Mouse (Mus musculus) left cerebral cortex, adult 8-10 months (tissue): ENCODE measurements around the gene Stat5a. TPM values are rescaled to one million over a fixed set of nuclear protein-coding genes. Genes with fewer than 3 reads are reported as not detected.

Source experiments
- DNase-seq, 2 experiments: peaks; one replicate each; pipeline ENCODE4 v3.0.0; 2022; ENCODE audit warnings: low spot score in 2 of 2
- total RNA-seq, 4 experiments: library from RNA; stranded (reverse); gene quantifications; 2 replicates each; pipeline ENCODE4 v1.2.4; 2022

Gene Stat5a
- total RNA-seq, 4 experiments from 2014 or later = 2.0 to 2.8 (median 2.1) TPM

DNA sequence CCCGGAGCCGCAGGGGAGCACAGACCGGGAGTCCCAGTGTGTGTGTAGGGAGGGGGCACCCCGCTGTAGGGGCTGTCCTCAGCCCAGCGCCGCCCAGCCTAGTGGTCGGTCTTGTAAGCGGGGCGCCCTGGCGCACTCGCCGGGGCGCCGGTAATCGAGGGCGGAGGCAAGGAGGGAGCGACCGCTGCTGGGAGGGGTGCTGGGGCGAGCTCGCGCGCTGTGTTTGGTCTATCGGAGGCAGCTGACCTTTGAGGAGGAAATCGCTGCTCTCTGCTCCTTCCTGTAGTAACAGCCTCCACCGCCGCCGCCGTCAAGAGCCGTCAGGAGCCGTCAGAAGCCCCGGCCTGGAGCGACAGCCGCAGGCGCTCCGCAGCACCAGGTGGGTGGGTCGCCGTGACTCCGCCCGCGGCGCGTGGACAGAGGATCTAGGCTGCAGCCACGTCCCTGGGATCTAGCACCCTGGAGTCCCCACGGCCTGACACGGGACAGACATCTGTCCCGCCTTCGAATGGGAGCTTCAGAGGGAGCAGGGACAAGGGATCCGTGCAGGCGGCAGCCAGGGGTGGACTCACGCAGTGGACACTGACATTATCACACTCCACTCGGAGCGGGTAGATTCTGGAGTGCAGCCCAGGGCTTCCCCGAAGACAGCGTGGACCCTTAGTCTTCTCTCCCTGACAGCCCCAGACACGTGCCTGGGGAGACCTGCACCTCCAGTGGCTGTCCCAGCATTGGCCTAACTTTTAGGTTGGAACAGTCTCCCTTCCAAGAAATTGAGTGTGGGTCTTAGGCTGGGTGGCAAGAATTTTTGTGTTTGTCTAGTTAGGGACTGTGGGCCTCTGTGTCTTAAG is 1.3 kb downstream of the Stat5a start:
- peak in 1 of 2 experiments; percentile 33 for DNase-seq

DNA sequence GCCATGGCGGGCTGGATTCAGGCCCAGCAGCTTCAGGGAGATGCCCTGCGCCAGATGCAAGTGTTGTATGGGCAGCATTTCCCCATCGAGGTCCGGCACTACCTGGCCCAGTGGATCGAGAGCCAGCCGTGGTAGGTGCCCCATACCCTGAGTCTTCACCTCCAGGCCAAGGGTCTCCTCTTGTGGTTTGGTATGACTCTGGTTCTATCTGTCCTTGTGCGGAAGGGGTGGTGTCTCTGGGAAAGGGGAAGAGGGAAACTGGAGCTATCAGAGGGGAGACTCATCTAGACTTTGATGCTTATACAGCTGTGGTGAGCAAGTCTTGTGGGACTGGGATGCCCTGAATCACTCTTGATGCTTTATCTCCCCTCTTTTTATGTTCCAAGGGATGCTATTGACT is 2.2 kb downstream of the Stat5a start:
- DNase-seq = no peak

DNA sequence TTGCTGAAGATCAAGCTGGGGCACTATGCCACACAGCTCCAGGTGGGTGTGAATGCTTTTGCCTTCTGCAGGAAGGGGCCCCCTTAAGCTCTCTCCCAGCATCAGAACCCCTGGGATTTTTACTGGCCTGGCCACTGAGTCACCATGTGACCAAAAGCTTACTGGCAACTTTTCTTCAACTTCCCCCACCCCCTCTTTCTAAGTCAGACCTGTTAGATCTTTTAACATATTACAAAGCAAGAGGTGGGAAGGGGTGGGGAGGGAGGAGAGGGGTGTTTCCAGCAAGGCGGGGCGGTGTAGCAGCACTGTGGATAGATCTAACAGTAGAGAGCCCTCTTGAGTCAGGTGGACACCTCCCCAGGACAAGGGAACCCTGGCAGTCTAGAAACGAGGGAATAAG is 2.7 kb downstream of the Stat5a start:
- DNase-seq = no peak

- DNase-seq = no peak
Observed at GRCm38 (mm10) chr11:100863141-100863540, 4.0 kb downstream of the Stat5a start.

GRCm38 (mm10) chr11:100865618-100866017 is 6.5 kb downstream of the Stat5a start:
- DNase-seq = no peak

- no peak for DNase-seq
Observed at GRCm38 (mm10) chr11:100870256-100870967, 11.3 kb downstream of the Stat5a start.

- DNase-seq = no peak
Observed at GRCm38 (mm10) chr11:100870968-100871350, 11.8 kb downstream of the Stat5a start.

- DNase-seq = no peak
Observed at GRCm38 (mm10) chr11:100875761-100876160, 16.6 kb downstream of the Stat5a start.

GRCm38 (mm10) chr11:100879321-100880078 is 20.3 kb downstream of the Stat5a start:
- DNase-seq = no peak

GRCm38 (mm10) chr11:100883640-100884039 is 24.5 kb downstream of the Stat5a start:
- DNase-seq = no peak

GRCm38 (mm10) chr11:100885472-100885871 is 26.3 kb downstream of the Stat5a start:
- no peak for DNase-seq

GRCm38 (mm10) chr11:100886188-100886740 is 27.1 kb downstream of the Stat5a start:
- DNase-seq = no peak

DNA sequence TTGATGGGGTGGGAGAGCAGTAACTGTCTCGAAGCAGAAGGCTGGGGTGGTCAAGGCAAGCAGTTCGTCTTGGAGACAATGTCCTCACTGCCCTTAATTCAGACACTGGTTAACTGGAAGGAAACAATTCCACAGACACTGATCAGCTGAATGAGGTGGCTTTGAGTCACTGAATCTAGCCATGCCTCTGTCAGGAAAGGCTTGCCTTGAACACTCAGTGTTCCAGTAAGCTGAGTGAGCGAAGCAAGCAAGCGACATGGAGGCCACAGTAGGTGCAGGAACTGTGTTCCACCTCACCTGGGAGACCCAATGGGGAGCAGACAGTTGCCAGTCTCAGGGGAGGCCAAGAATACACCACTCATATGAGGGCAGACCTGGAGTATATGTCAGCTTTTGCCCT is 28.1 kb downstream of the Stat5a start:
- DNase-seq = no peak

DNA sequence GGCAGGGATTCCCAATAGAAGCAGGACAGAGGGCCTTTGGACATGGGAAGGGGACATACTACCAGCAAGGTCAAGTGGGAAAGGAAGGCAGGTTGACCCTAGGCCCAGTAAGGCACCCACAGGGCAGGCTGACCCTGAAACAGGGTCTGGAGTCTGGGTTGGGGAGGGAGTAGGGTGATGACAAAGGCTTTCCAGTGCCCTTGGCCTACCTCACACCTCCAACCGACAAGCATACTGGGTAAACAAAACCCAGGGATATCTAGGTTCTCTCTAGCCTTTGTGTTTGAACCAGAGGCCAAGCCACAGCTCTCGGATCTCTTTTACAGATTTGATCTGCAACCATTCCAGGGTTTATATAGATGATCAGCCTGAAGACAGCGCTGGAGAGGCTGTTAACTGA is 28.6 kb downstream of the Stat5a start:
- no peak for DNase-seq

DNA sequence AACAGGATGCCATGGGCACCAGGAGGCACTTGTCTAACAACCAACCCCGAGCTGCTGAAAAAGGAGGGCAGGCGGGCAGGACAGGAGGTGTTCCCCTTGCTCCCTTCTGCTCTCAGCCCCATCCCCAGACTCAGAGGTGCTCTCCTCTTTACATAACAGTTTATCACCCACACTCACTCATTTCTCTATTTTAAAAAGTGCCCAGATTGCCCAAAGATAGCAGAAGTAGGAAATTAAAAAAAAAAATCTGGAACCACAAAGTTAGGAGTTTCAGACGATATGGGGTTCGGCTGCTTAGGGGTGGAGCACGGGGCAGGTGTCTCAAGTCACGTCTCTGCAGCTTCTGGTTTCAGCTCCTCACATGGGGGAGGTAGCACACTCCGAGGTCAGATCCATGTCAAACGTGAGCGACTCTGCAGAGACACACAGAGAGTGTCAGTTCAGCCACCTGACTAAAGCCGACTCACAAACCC is 29.2 kb downstream of the Stat5a start:
- DNase-seq = no peak

DNA sequence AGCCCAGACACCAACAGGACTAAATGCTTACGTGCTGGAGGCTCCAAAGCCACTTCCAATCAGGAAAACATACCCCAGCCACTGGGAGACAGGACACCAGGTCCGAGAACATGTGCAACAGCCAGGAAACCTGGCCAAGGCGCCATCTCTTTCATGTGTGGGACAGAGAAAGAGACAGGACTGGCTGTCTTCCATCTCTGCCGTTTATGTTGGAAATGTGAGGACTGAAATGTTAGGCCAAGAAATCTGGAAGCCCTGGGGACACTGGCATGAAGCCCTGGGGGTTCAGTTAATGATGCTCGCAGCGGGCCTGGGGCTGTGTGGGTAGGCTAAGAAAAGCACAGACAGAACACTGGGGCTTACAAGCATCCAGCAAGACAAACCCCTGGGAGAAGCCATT is 31.3 kb downstream of the Stat5a start:
- DNase-seq = no peak

GRCm38 (mm10) chr11:100891256-100892123 is 32.3 kb downstream of the Stat5a start:
- DNase-seq = no peak

GRCm38 (mm10) chr11:100892435-100892834 is 33.3 kb downstream of the Stat5a start:
- DNase-seq = no peak

DNA sequence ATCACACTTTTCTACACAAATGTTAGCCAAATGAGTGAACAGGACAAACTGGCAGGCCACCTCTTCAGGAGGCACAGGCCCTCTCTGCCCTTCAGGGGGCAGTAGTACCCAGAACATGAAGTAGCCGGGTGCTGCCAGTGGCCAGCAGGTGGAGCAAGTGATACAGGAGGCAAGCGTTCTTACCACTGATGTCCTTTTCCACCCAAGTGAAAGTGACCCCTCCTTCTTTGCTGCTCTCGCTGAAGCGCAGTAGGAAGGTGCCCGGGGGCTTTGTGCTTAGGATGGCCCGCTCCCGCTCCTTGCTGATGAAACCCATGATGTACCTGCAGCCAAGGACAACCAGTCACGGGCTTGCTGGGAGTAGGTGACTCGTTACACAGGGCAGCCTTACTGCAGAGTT is 34.3 kb downstream of the Stat5a start:
- DNase-seq = peak; percentile 64 to 71

DNA sequence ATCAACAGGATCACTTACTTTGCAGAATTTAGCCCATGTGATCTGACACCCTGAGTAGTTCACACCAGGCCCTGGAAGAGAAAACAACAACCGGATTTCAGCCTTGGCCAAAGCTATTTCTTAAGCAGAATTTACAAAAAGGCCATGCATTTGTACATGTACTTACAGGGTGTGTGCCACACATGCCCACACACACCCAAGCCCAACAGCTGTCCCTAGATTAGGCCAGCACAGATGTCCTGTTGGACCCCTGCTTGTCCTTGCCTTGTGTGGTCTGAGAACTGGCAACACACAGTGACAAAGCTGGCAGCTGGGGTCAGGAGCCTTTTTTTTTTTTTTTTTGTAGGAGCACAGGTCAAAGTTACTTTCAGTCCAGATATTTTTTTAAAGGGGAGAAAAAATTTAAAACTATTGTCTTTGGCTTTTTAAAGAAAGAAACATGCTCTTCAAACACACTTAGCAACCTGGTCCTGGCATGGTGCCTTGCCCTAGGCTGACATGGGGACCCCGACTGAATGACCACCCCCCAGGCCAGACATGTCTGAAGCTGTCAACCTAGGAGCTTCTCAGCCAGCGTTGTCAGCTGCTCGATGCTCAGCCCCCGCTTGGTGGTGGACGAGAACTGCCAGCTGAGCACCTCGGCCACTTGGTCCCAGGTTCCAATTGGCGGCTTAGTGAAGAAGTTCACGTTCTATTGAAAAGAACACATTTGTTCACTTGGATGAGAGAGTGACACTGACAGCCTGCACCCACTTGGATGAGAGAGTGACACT is 35.2 kb downstream of the Stat5a start:
- DNase-seq = no peak
